Mouse (Mus musculus) urinary bladder, adult 2 months (tissue): ENCODE results near the gene Shisa4. TPM values are rescaled to one million over a fixed set of nuclear protein-coding genes. Genes with fewer than 3 reads are reported as not detected.
A peak's percentile ranks its signal among the peaks of the same experiment; 100 is the strongest.
"Not testable (repeated sequence)": the region's sequence is repeated elsewhere in the genome, so short reads cannot be mapped to it uniquely, and the experiment has no call there.

Experiments
- DNase-seq: peaks from one replicate; pipeline ENCODE4 v3.0.0; 2022; ENCODE audit warnings: low spot score
- polyA plus RNA-seq: library from polyadenylated mRNA; depleted of rRNA; stranded (reverse); fragments of >200 nt; gene quantifications from 2 replicates; pipeline ENCODE4 v1.2.3, GENCODE M21; 2012; rRNA removed

The Shisa4 gene
- polyA plus RNA-seq: 16.8 and 17.7 TPM in 2 replicates

GRCm38 (mm10) chr1:135374868-135375581 lies at the start of gene Shisa4:
Gene Shisa4 (minus strand): TSS chr1:135375237.
- peak; percentile 50 for DNase-seq

GRCm38 (mm10) chr1:135422772-135423171 lies 47.7 kb upstream of the Shisa4 start:
- DNase-seq: no peak

GRCm38 (mm10) chr1:135413996-135414395 lies 39.0 kb upstream of the Shisa4 start:
- DNase-seq: no peak

GRCm38 (mm10) chr1:135412130-135412529 lies 37.1 kb upstream of the Shisa4 start:
- DNase-seq: no peak

GRCm38 (mm10) chr1:135410967-135411366 lies 35.9 kb upstream of the Shisa4 start:
- no peak for DNase-seq

GRCm38 (mm10) chr1:135408973-135409372 lies 33.9 kb upstream of the Shisa4 start:
- DNase-seq: no peak

GRCm38 (mm10) chr1:135405356-135405755 lies 30.3 kb upstream of the Shisa4 start:
- no peak for DNase-seq

- DNase-seq: no peak
These were observed 26.5 kb upstream of the Shisa4 start for GRCm38 (mm10) chr1:135401452-135402110.

- DNase-seq: no peak
These were observed 24.4 kb upstream of the Shisa4 start for GRCm38 (mm10) chr1:135399466-135399865.

GRCm38 (mm10) chr1:135385161-135385560 lies 10.1 kb upstream of the Shisa4 start:
- DNase-seq: no peak

- no peak for DNase-seq
These were observed 9.1 kb upstream of the Shisa4 start for GRCm38 (mm10) chr1:135384171-135384570.

- not testable (repeated sequence) for DNase-seq
These were observed 6.5 kb upstream of the Shisa4 start for GRCm38 (mm10) chr1:135381560-135381959.

- DNase-seq: no peak
These were observed 5.3 kb upstream of the Shisa4 start for GRCm38 (mm10) chr1:135380071-135380991.

GRCm38 (mm10) chr1:135379048-135379447 lies 4.0 kb upstream of the Shisa4 start:
- DNase-seq: no peak

GRCm38 (mm10) chr1:135378576-135378975 lies 3.5 kb upstream of the Shisa4 start:
- no peak for DNase-seq

- no peak for DNase-seq
These were observed 716 bp downstream of the Shisa4 start for GRCm38 (mm10) chr1:135374175-135374867.

- no peak for DNase-seq
These were observed 1.8 kb downstream of the Shisa4 start for GRCm38 (mm10) chr1:135373171-135373677.

- DNase-seq: no peak
These were observed 5.6 kb downstream of the Shisa4 start for GRCm38 (mm10) chr1:135369415-135369814.

- DNase-seq: no peak
These were observed 6.1 kb downstream of the Shisa4 start for GRCm38 (mm10) chr1:135368982-135369381.

- DNase-seq: peak; percentile 77
These were observed 6.8 kb downstream of the Shisa4 start for GRCm38 (mm10) chr1:135368245-135368644.

GRCm38 (mm10) chr1:135367595-135367994 lies 7.4 kb downstream of the Shisa4 start:
- no peak for DNase-seq
